Mouse (Mus musculus) stomach, embryonic 16.5 days (tissue): ENCODE measurements around the gene Gm17606. TPM values are rescaled to one million over a fixed set of nuclear protein-coding genes. Genes with fewer than 3 reads are reported as not detected.

Experiments used
- ATAC-seq: fragments of 200-750 bp; cut with Nextera tagmentation; 2 replicates; pipeline ENCODE4 v1.8.0; 2017; ENCODE audit warnings: moderate number of reproducible peaks, moderate TSS enrichment; ENCODE audit not compliant: insufficient read depth, low FRiP score
- H3K27ac ChIP-seq: fragments of 300-500 bp; sonication (generic); 2 replicates; pipeline ENCODE4 v1.5.1; 2014; ENCODE audit warnings: low read length
- H3K27me3 ChIP-seq: fragments of 300-500 bp; sonication (generic); 2 replicates; pipeline ENCODE4 v1.6.1; 2014; ENCODE audit warnings: low read length, control low read depth, mixed read lengths; ENCODE audit not compliant: control insufficient read depth, insufficient read depth
- H3K36me3 ChIP-seq: fragments of 300-500 bp; sonication (generic); 2 replicates; pipeline ENCODE4 v1.6.1; 2014; ENCODE audit warnings: low read length; ENCODE audit not compliant: control insufficient read depth, insufficient read depth
- H3K4me1 ChIP-seq: fragments of 300-500 bp; sonication (generic); 2 replicates; pipeline ENCODE4 v1.6.1; 2014; ENCODE audit warnings: low read length, control low read depth, mixed read lengths; ENCODE audit not compliant: control insufficient read depth, insufficient read depth
- H3K4me2 ChIP-seq: fragments of 300-500 bp; sonication (generic); 2 replicates; pipeline ENCODE4 v1.6.1; 2014; ENCODE audit warnings: low read depth, low read length, mixed read lengths
- H3K4me3 ChIP-seq: fragments of 300-500 bp; sonication (generic); replicated peaks from 2 replicates; pipeline ENCODE4 v1.5.1; 2014; ENCODE audit warnings: mild to moderate bottlenecking, low read length
- H3K9ac ChIP-seq: fragments of 300-500 bp; sonication (generic); 2 replicates; pipeline ENCODE4 v1.6.1; 2014; ENCODE audit warnings: low read length
- H3K9me3 ChIP-seq: fragments of 300-500 bp; sonication (generic); replicated peaks from 2 replicates; pipeline ENCODE4 v1.6.1; 2016; ENCODE audit warnings: low read length, control low read depth; ENCODE audit not compliant: control insufficient read depth
- WGBS: fragments of 180-500 bp; shearing (Covaris S2); extraction: QIAGEN DNeasy Blood & Tissue Kit; methylation state at CpG from one replicate; pipeline ENCODE4 v1.1.7; 2014; 5-methylcytosine and 5-hydroxymethylcytosine counted together
- polyA plus RNA-seq: library from polyadenylated mRNA; unstranded; fragments of >200 nt; fragmentation: Nextera tagmentation; extraction: Ambion mirVana; gene quantifications from 2 replicates; pipeline ENCODE4 v1.2.1, GENCODE M21; 2015

Gene Gm17606
- polyA plus RNA-seq, 1 experiment from 2014 or later, result not detected

DNA sequence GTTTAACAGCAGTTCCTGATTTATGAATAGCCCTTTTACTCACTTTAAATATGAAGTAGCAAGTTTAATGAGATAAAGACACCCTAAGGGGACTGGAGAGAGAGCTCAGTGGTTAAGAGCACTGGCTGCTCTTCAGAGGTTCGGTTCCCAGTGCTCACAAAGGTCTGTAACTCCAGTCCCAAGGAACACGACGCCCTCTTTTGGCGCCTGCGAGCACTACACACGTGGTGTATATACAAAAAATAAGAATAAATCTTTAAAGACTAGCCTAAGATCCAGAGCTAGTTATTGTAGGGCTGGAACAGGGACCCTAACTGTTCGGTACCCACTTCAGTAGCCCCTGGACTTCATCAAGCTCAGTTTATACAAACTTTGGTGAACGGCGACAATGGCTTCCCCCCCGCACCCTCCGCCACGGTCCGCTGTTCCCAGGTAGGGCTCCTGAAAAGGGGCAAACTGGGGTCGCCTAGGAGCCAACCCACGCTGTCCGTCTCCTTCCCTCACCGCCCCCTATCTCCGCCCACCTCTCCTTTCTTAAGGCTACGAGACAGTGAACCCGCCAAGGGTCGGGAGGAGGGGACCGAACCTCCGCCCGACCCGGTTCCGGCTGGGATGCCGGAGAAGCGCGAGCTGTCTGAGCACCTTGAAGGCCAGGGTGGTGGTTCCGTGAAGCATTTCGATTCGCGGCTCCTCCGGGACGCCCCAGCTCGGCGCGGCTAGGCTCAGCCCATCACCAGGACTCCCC, 23.4 kb upstream of the Gm17606 start:
- Histone ChIP-seq H3K9me3 (no peaks in the 10 kb centered on the region), H3K36me3 (0 out of 2 replicates have a peak, but pooled peaks cover 4% of the 10 kb centered on the region), H3K4me1 (peaks cover 4% of the 10 kb centered on the region; the same call in 1 of the 2 replicates), H3K4me2 (peak overlapping the region; percentile 61), H3K4me3 (peak overlapping the region; percentile 91), H3K27me3 (no peaks in the 10 kb centered on the region), H3K9ac (peak overlapping the region; percentile 95), H3K27ac (peak overlapping the region; percentile 67)
- ATAC-seq, result peak; percentile 31
- WGBS, result 2% methylated on average over 38 of the region's 38 CpGs

DNA sequence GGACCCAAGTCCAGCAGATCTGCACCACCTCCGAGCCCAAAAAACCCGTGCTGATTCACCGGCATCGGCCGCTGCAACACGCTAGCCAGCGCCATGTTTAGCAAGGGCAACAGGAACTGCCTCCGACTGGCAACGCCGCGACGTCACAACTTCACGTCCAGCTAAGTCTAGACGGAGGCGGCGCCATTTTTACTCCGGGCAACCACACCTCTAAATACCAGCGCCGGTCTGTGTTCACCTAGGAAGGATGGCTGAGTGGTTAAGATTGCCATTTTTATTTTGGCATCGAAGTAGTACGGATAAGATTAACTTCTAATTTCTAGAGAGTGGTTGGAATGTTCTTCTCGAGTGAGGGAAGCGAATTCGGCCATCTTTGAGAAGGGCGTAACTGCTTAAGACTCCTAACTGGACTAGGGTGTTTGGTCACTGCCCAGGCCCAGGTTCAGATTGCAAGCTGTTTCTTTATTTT, 22.8 kb upstream of the Gm17606 start, which contains the start of gene Psmb5:
TSS of gene Psmb5 (minus strand) at position 126 of the 469 bp plus-strand sequence.
- Histone ChIP-seq H3K4me3 (peak within 1 kb of the TSS; percentile 91), H3K9ac (peak within 1 kb of the TSS; percentile 95), H3K4me1 (peaks cover 4% of the 10 kb centered on the region; the same call in 1 of the 2 replicates), H3K36me3 (0 out of 2 replicates have a peak, but pooled peaks cover 1% of the 10 kb centered on the region), H3K27ac (peak within 1 kb of the TSS; percentile 67), H3K4me2 (peak within 1 kb of the TSS; percentile 61), H3K27me3 (no peaks in the 10 kb centered on the region), H3K9me3 (no peaks in the 10 kb centered on the region)
- peak; percentile 91 for ATAC-seq
- WGBS, result under 1% methylated on average over 25 of the region's 25 CpGs

DNA sequence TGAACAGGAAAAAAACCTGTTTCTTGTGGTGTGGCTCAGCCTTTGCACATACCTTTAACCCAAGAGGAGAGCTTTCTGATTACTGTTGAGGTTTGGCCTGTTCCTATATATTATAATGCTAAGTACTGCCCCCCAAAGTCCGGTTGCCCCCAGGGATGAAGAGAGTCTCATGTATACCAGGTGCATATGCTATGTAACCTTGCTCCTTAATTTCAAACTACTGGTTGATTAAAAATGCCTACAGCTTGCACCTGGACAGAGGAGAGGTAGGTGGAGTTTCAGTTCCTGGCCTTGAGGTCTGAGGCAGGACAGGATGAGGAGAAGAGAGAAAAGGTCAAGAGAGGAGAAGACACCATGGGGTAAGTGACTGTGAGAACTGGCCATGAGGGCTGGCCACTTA, 19.6 kb upstream of the Gm17606 start, which contains the start of gene Psmb11:
TSS of gene Psmb11 (plus strand) at position 301 of the 400 bp plus-strand sequence.
- no peaks in the 10 kb centered on the region for H3K36me3 ChIP-seq
- H3K4me1 ChIP-seq, result peaks cover 4% of the 10 kb centered on the region; the same call in 1 of the 2 replicates
- WGBS, result 90% methylated on average over 1 of the region's 1 CpGs
- ATAC-seq, result no peak
- H3K9ac ChIP-seq, result no peak within 1 kb of the TSS
- H3K4me3 ChIP-seq, result no peak within 1 kb of the TSS
- no peak within 1 kb of the TSS for H3K4me2 ChIP-seq
- H3K27me3 ChIP-seq, result no peaks in the 10 kb centered on the region
- H3K27ac ChIP-seq, result no peak within 1 kb of the TSS
- H3K9me3 ChIP-seq, result no peaks in the 10 kb centered on the region

GRCm38 (mm10) chr14:54623334-54623733, 17.4 kb upstream of the Gm17606 start:
- Histone ChIP-seq H3K36me3 (no peaks in the 10 kb centered on the region), H3K4me1 (no peaks in the 10 kb centered on the region), H3K27me3 (no peaks in the 10 kb centered on the region), H3K9me3 (no peaks in the 10 kb centered on the region), H3K27ac (no peak overlapping the region), H3K4me2 (no peak overlapping the region), H3K4me3 (no peak overlapping the region), H3K9ac (no peak overlapping the region)
- 77% methylated on average over 6 of the region's 6 CpGs for WGBS
- no peak for ATAC-seq

DNA sequence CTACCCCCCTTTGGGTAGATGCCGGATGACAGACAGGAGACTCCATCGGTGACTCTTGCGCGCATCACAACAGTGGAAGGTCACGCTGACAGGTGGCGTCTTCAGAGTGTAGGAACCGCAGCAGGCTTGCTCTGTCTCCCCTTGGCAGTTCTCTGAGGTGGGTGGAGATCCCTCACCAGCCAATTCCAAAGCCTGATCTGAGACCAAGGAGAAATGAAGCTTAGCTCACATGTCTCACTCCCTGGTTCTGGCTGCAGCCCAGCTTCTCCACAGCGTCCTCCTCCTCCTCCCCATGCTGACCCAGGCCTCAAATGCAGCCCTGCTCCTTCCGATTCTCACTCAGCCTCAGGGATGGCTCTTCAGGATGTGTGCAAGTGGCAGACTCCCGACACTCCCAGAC, 15.8 kb upstream of the Gm17606 start:
- Histone ChIP-seq H3K9ac (no peak overlapping the region), H3K9me3 (no peaks in the 10 kb centered on the region), H3K4me2 (no peak overlapping the region), H3K27me3 (no peaks in the 10 kb centered on the region), H3K36me3 (no peaks in the 10 kb centered on the region), H3K27ac (no peak overlapping the region), H3K4me3 (no peak overlapping the region), H3K4me1 (no peaks in the 10 kb centered on the region)
- WGBS, result 64% methylated on average over 10 of the region's 10 CpGs
- no peak for ATAC-seq

GRCm38 (mm10) chr14:54628103-54628502, 12.6 kb upstream of the Gm17606 start:
- Histone ChIP-seq H3K9ac (no peak overlapping the region), H3K27me3 (no peaks in the 10 kb centered on the region), H3K4me2 (no peak overlapping the region), H3K27ac (no peak overlapping the region), H3K4me3 (no peak overlapping the region), H3K9me3 (no peaks in the 10 kb centered on the region), H3K4me1 (no peaks in the 10 kb centered on the region), H3K36me3 (peaks cover 10% of the 10 kb centered on the region; the same call in 1 of the 2 replicates)
- ATAC-seq, result no peak
- 69% methylated on average over 5 of the region's 5 CpGs for WGBS

- WGBS, result 81% methylated on average over 2 of the region's 2 CpGs
- Histone ChIP-seq H3K9me3 (no peaks in the 10 kb centered on the region), H3K4me3 (no peak overlapping the region), H3K36me3 (peaks cover 10% of the 10 kb centered on the region; the same call in 1 of the 2 replicates), H3K27me3 (no peaks in the 10 kb centered on the region), H3K4me2 (no peak overlapping the region), H3K9ac (no peak overlapping the region), H3K4me1 (no peaks in the 10 kb centered on the region), H3K27ac (no peak overlapping the region)
- no peak for ATAC-seq
Measured at GRCm38 (mm10) chr14:54629797-54630196, 11.0 kb upstream of the Gm17606 start.

GRCm38 (mm10) chr14:54630583-54631239, 10.0 kb upstream of the Gm17606 start:
- H3K36me3 ChIP-seq, result peaks cover 10% of the 10 kb centered on the region; the same call in 1 of the 2 replicates
- no peak overlapping the region for H3K4me2 ChIP-seq
- H3K27ac ChIP-seq, result no peak overlapping the region
- H3K27me3 ChIP-seq, result no peaks in the 10 kb centered on the region
- no peaks in the 10 kb centered on the region for H3K9me3 ChIP-seq
- H3K9ac ChIP-seq, result no peak overlapping the region
- no peak for ATAC-seq
- no peaks in the 10 kb centered on the region for H3K4me1 ChIP-seq
- H3K4me3 ChIP-seq, result no peak overlapping the region
- WGBS, result 82% methylated on average over 11 of the region's 11 CpGs

DNA sequence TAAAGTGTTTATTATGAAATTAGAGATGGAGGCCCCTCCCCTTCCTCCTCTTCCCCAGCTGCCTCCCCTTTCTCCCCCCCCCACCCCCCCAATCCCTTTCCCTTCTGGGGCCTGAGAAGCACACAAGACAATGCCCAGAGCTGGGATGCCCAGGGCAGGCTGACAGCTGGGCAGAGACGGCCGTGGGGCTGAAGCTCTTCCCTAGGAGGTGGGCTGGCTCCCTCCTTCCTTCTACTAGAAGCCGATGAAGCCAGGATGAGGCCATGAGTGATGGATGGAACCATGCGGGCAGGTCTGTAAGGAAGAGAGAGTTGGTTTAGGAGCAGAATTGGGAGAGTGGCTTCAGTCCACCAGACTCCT, 9.5 kb upstream of the Gm17606 start:
- no peaks in the 10 kb centered on the region for H3K9me3 ChIP-seq
- WGBS, result 59% methylated on average over 4 of the region's 4 CpGs
- H3K27me3 ChIP-seq, result no peaks in the 10 kb centered on the region
- no peak overlapping the region; the same call in 1 of the 2 replicates for H3K9ac ChIP-seq
- H3K4me1 ChIP-seq, result no peaks in the 10 kb centered on the region
- H3K36me3 ChIP-seq, result peaks cover 10% of the 10 kb centered on the region; the same call in 1 of the 2 replicates
- no peak overlapping the region for H3K4me3 ChIP-seq
- ATAC-seq, result 0 out of 2 replicates have a peak, but pooled peaks have one; percentile 27
- H3K27ac ChIP-seq, result no peak overlapping the region
- H3K4me2 ChIP-seq, result no peak overlapping the region
